ENCODE assay signal across 13 mouse cellular contexts in genomic region chr7:115489608-115490007, GRCm38 (mm10).
DNase-seq lines count a peak whose midpoint lies in the region; ATAC-seq and TF ChIP-seq lines count a peak whose summit lies in the region.
"Had no signal": no experiment of that assay in that cellular context is flagged by ENCODE, and none has a peak within 500 bp of the region (broad histone marks: within the 10 kb centered on the region; RNA-seq: fewer than 3 reads in every experiment).

No protein-coding gene starts in this region.

- H3K4me3 ChIP-seq in heart, embryonic 10.5 days = no peak overlapping the region
- H3K4me3 ChIP-seq in liver, postnatal 0 days (ENCODE audit: low read depth, low read length) = no peak overlapping the region
- H3K4me3 ChIP-seq in liver, embryonic 11.5 days (ENCODE audit: low read depth, low read length) = no peak overlapping the region
- H3K4me3 ChIP-seq in MEL (ENCODE audit: control insufficient read depth in 1 of 2, insufficient read depth in 1 of 2, low read depth in 2 of 2, low read length in 2 of 2) = no peak overlapping the region
- H3K4me3 ChIP-seq: megakaryocyte, embryonic 14.5 days had no signal

- no peaks in the 10 kb centered on the region for H3K36me3 ChIP-seq in heart, embryonic 10.5 days
- peaks cover 18% of the 10 kb centered on the region; the same call in 1 of the 2 replicates for H3K36me3 ChIP-seq in liver, postnatal 0 days (replicated peaks; ENCODE audit: insufficient read depth, low read length)
- no peaks in the 10 kb centered on the region for H3K36me3 ChIP-seq in liver, embryonic 11.5 days (ENCODE audit: control insufficient read depth, insufficient read depth, low read length)
- H3K36me3 ChIP-seq in MEL (ENCODE audit: control insufficient read depth in 1 of 2, insufficient read depth in 2 of 2, low read length in 2 of 2) = no peaks in the 10 kb centered on the region

- H3K4me2 ChIP-seq in liver, postnatal 0 days (ENCODE audit: low read depth, low read length) = no peak overlapping the region
- H3K4me2 ChIP-seq in liver, embryonic 11.5 days = no peak overlapping the region

- TF ChIP-seq CTCF in liver, postnatal 0 days (IDR thresholded peaks at IDR 0.05; ENCODE audit: low read depth) = peak; percentile 49
- TF ChIP-seq CTCF in MEL (IDR thresholded peaks at IDR 0.05 in 2 of 3, conservative IDR thresholded peaks at IDR 0.05 in 1 of 3; ENCODE audit: control insufficient read depth in 1 of 3, insufficient read depth in 1 of 3, low read depth in 2 of 3, low read length in 3 of 3, poor library complexity in 1 of 3, severe bottlenecking in 1 of 3) = peak; percentile 32 to 50 (median 42); a peak in 5 of 6 replicates

- no peak for TF ChIP-seq RAD21 in MEL (IDR thresholded peaks at IDR 0.05; ENCODE audit: low read depth, low read length)

- no peak for ATAC-seq in liver, postnatal 0 days
- no peak for ATAC-seq in liver, embryonic 11.5 days (replicated peaks; ENCODE audit: low FRiP score)
- ATAC-seq: hindbrain, embryonic 16.5 days had no signal

- WGBS in heart, embryonic 10.5 days = 54% methylated on average over 10 of the region's 10 CpGs
- WGBS in liver, postnatal 0 days (ENCODE audit: insufficient replicate concordance) = 59% methylated on average over 10 of the region's 10 CpGs
- WGBS in liver, embryonic 11.5 days = 54% methylated on average over 10 of the region's 10 CpGs

- TF ChIP-seq POLR2A in MEL (IDR thresholded peaks at IDR 0.05; ENCODE audit: control insufficient read depth in 1 of 2, insufficient read depth in 1 of 2, low read depth in 1 of 2, low read length in 2 of 2, poor library complexity in 1 of 2) = no peak

- H3K27me3 ChIP-seq in heart, embryonic 10.5 days (ENCODE audit: insufficient read depth, poor library complexity, severe bottlenecking) = no peaks in the 10 kb centered on the region
- no peaks in the 10 kb centered on the region for H3K27me3 ChIP-seq in liver, postnatal 0 days (ENCODE audit: insufficient read depth, low read length)
- H3K27me3 ChIP-seq in liver, embryonic 11.5 days (replicated peaks; ENCODE audit: control insufficient read depth, insufficient read depth, low read length) = no peaks in the 10 kb centered on the region
- H3K27me3 ChIP-seq in MEL (ENCODE audit: control insufficient read depth in 1 of 2, insufficient read depth in 2 of 2, low read length in 2 of 2) = no peaks in the 10 kb centered on the region

- H3K27ac ChIP-seq in heart, embryonic 10.5 days = no peak overlapping the region
- H3K27ac ChIP-seq in liver, postnatal 0 days (ENCODE audit: low read depth) = no peak overlapping the region
- H3K27ac ChIP-seq in liver, embryonic 11.5 days (ENCODE audit: low read depth, low read length) = no peak overlapping the region
- no peak overlapping the region for H3K27ac ChIP-seq in MEL (ENCODE audit: control insufficient read depth, low read depth, low read length)

- no peaks in the 10 kb centered on the region for H3K4me1 ChIP-seq in heart, embryonic 10.5 days
- H3K4me1 ChIP-seq in liver, postnatal 0 days (ENCODE audit: insufficient read depth) = 0 out of 2 replicates have a peak, but pooled peaks cover 3% of the 10 kb centered on the region
- no peaks in the 10 kb centered on the region for H3K4me1 ChIP-seq in liver, embryonic 11.5 days (replicated peaks; ENCODE audit: control insufficient read depth, insufficient read depth, low read length)
- H3K4me1 ChIP-seq in MEL (ENCODE audit: control insufficient read depth in 1 of 2, insufficient read depth in 2 of 2, low read length in 2 of 2) = no peaks in the 10 kb centered on the region
- H3K4me1 ChIP-seq: megakaryocyte, embryonic 14.5 days had no signal

- DNase-seq in heart, adult 11 months = peak; percentile 85
- no peak for DNase-seq in heart, embryonic 10.5 days (ENCODE audit: low spot score)
- DNase-seq in liver, postnatal 0 days = no peak
- no peak for DNase-seq in liver, embryonic 11.5 days (ENCODE audit: low spot score)
- DNase-seq in MEL (ENCODE audit: low read depth, low spot score) = peak; percentile 7
- DNase-seq in testis, postnatal 10 days (ENCODE audit: low spot score) = peak; percentile 64
- DNase-seq in frontal cortex, postnatal 14 days (ENCODE audit: low spot score in 2 of 2) = no peak
- DNase-seq in urinary bladder, adult 18-20 months (ENCODE audit: low spot score in 2 of 2) = no peak
- DNase-seq: gastrocnemius, postnatal 25 days; layer of hippocampus, postnatal 36 days had no signal

- no peak overlapping the region for H3K9ac ChIP-seq in liver, postnatal 0 days (replicated peaks)
- no peak overlapping the region for H3K9ac ChIP-seq in liver, embryonic 11.5 days (ENCODE audit: low read depth, low read length)
- no peak overlapping the region for H3K9ac ChIP-seq in MEL (ENCODE audit: control insufficient read depth, low read depth, low read length, poor library complexity, severe bottlenecking)

- H3K79me2 ChIP-seq in MEL (ENCODE audit: control insufficient read depth, insufficient read depth, low read length, poor library complexity) = no peaks in the 10 kb centered on the region

- no peak for TF ChIP-seq EP300 in liver, postnatal 0 days (IDR thresholded peaks at IDR 0.05; ENCODE audit: low read depth)
- no peak for TF ChIP-seq EP300 in MEL (IDR thresholded peaks at IDR 0.05; ENCODE audit: low read depth in 1 of 2, low read length in 2 of 2)

- H3K9me3 ChIP-seq in heart, embryonic 10.5 days = no peaks in the 10 kb centered on the region
- H3K9me3 ChIP-seq in liver, postnatal 0 days (ENCODE audit: low read length) = no peaks in the 10 kb centered on the region
- H3K9me3 ChIP-seq in liver, embryonic 11.5 days (ENCODE audit: control insufficient read depth, low read length) = no peaks in the 10 kb centered on the region
- no peaks in the 10 kb centered on the region for H3K9me3 ChIP-seq in MEL (replicated peaks; ENCODE audit: insufficient read depth, low read length)
- H3K9me3 ChIP-seq: G1E; megakaryocyte, embryonic 14.5 days had no signal

TF ChIP-seq in MEL, 35 proteins besides CTCF, POLR2A, EP300 and RAD21:
- TF ChIP-seq SMC3 (IDR thresholded peaks at IDR 0.05; ENCODE audit: low read depth, low read length) (peak; percentile 13; the same call in 1 of the 2 replicates), ZMIZ1 (IDR thresholded peaks at IDR 0.05; ENCODE audit: low read depth, low read length) (no peak)
TF ChIP-seq in MEL: peak in this region for 1.

Comparison
In these comparisons a context has a peak if more than half of its experiments do, and no peak if none do; other contexts are left out.
1. DNase-seq: peak in heart, adult 11 months (single experiment), MEL (single experiment) and testis, postnatal 10 days (single experiment); none in heart, embryonic 10.5 days (single experiment), liver, postnatal 0 days (single experiment), liver, embryonic 11.5 days (single experiment), frontal cortex, postnatal 14 days (0 of 2) and urinary bladder, adult 18-20 months (0 of 2).